In genomic region chr17:15705303-15706284, GRCm38 (mm10) we compare ENCODE assay signal across 8 mouse cellular contexts. TPM values are rescaled to one million over a fixed set of nuclear protein-coding genes. Genes with fewer than 3 reads are reported as not detected.
DNase-seq lines count a peak whose midpoint lies in the region; ATAC-seq lines count a peak whose summit lies in the region.

No protein-coding gene starts in this region.

- H3K36me3 ChIP-seq in embryonic facial prominence, embryonic 14.5 days (ENCODE audit: control insufficient read depth, insufficient read depth, low read length) = peaks cover 21% of the 10 kb centered on the region
- H3K36me3 ChIP-seq in heart, embryonic 10.5 days = peaks cover 19% of the 10 kb centered on the region
- peaks cover 18% of the 10 kb centered on the region for H3K36me3 ChIP-seq in kidney, embryonic 14.5 days (ENCODE audit: control insufficient read depth, insufficient read depth, low read length)
- peaks cover 25% of the 10 kb centered on the region for H3K36me3 ChIP-seq in liver, embryonic 13.5 days
- peaks cover 11% of the 10 kb centered on the region for H3K36me3 ChIP-seq in stomach, embryonic 14.5 days (ENCODE audit: control insufficient read depth, insufficient read depth, low read length)

- peak overlapping the region; percentile 94 for H3K27ac ChIP-seq in embryonic facial prominence, embryonic 14.5 days (replicated peaks; ENCODE audit: low read depth, low read length)
- peak overlapping the region; percentile 98 for H3K27ac ChIP-seq in heart, embryonic 10.5 days
- H3K27ac ChIP-seq in kidney, embryonic 14.5 days (ENCODE audit: low read depth, low read length) = peak overlapping the region; percentile 83
- peak overlapping the region; percentile 96 for H3K27ac ChIP-seq in liver, embryonic 13.5 days
- peak overlapping the region; percentile 91 for H3K27ac ChIP-seq in stomach, embryonic 14.5 days (ENCODE audit: low read length)

- no peaks in the 10 kb centered on the region for H3K27me3 ChIP-seq in embryonic facial prominence, embryonic 14.5 days (replicated peaks; ENCODE audit: control insufficient read depth, insufficient read depth, low read length)
- H3K27me3 ChIP-seq in heart, embryonic 10.5 days (ENCODE audit: insufficient read depth, poor library complexity, severe bottlenecking) = no peaks in the 10 kb centered on the region
- H3K27me3 ChIP-seq in kidney, embryonic 14.5 days (ENCODE audit: control insufficient read depth, insufficient read depth, low read length) = no peaks in the 10 kb centered on the region
- H3K27me3 ChIP-seq in liver, embryonic 13.5 days = no peaks in the 10 kb centered on the region
- H3K27me3 ChIP-seq in stomach, embryonic 14.5 days (ENCODE audit: control insufficient read depth, insufficient read depth, low read length) = no peaks in the 10 kb centered on the region

- H3K4me1 ChIP-seq in embryonic facial prominence, embryonic 14.5 days (ENCODE audit: control insufficient read depth, insufficient read depth, low read length) = peaks cover 10% of the 10 kb centered on the region
- peaks cover 4% of the 10 kb centered on the region; the same call in 1 of the 2 replicates for H3K4me1 ChIP-seq in heart, embryonic 10.5 days
- H3K4me1 ChIP-seq in kidney, embryonic 14.5 days (ENCODE audit: control insufficient read depth, insufficient read depth, low read length) = peaks cover 7% of the 10 kb centered on the region; the same call in 1 of the 2 replicates
- peaks cover 37% of the 10 kb centered on the region for H3K4me1 ChIP-seq in liver, embryonic 13.5 days (replicated peaks)
- H3K4me1 ChIP-seq in stomach, embryonic 14.5 days (ENCODE audit: control insufficient read depth, insufficient read depth, low read length) = peaks cover 5% of the 10 kb centered on the region; the same call in 1 of the 2 replicates

- peak overlapping the region; percentile 82 for H3K4me2 ChIP-seq in embryonic facial prominence, embryonic 14.5 days (ENCODE audit: low read depth, low read length)
- peak overlapping the region; percentile 52 for H3K4me2 ChIP-seq in kidney, embryonic 14.5 days (replicated peaks; ENCODE audit: low read depth, low read length)
- peak overlapping the region; percentile 83 for H3K4me2 ChIP-seq in liver, embryonic 13.5 days
- peak overlapping the region; percentile 77 for H3K4me2 ChIP-seq in stomach, embryonic 14.5 days (replicated peaks; ENCODE audit: low read depth, low read length)

- peak overlapping the region; percentile 96 for H3K9ac ChIP-seq in embryonic facial prominence, embryonic 14.5 days (ENCODE audit: low read depth, low read length)
- H3K9ac ChIP-seq in kidney, embryonic 14.5 days (ENCODE audit: low read depth, low read length) = peak overlapping the region; percentile 80
- peak overlapping the region; percentile 97 for H3K9ac ChIP-seq in liver, embryonic 13.5 days
- peak overlapping the region; percentile 83 for H3K9ac ChIP-seq in stomach, embryonic 14.5 days (replicated peaks; ENCODE audit: low read depth, low read length)

- peak; percentile 62 for ATAC-seq in embryonic facial prominence, embryonic 14.5 days (ENCODE audit: low read depth)
- peak; percentile 65 for ATAC-seq in kidney, embryonic 14.5 days (ENCODE audit: low FRiP score, low TSS enrichment)
- ATAC-seq in liver, embryonic 13.5 days (ENCODE audit: low read depth) = peak; percentile 39
- peak; percentile 57 for ATAC-seq in stomach, embryonic 14.5 days (ENCODE audit: insufficient number of reproducible peaks, insufficient read depth, low FRiP score, low read depth)

- peak; percentile 72 for DNase-seq in A20 (ENCODE audit: low read depth, low spot score)
- DNase-seq in adrenal gland, postnatal 25 days = peak; percentile 43
- peak; percentile 58 for DNase-seq in embryonic facial prominence, embryonic 14.5 days (ENCODE audit: low spot score)
- peak; percentile 79 for DNase-seq in heart, embryonic 10.5 days (ENCODE audit: low spot score)
- DNase-seq in liver, embryonic 13.5 days = peak; percentile 35
- DNase-seq in natural killer cell, adult 2 months (ENCODE audit: low spot score in 2 of 2) = peak; percentile 46 to 62

- under 1% methylated on average over 42 of the region's 89 CpGs for WGBS in embryonic facial prominence, embryonic 14.5 days
- 2% methylated on average over 88 of the region's 89 CpGs for WGBS in heart, embryonic 10.5 days
- WGBS in kidney, embryonic 14.5 days = under 1% methylated on average over 47 of the region's 89 CpGs
- under 1% methylated on average over 84 of the region's 89 CpGs for WGBS in liver, embryonic 13.5 days (ENCODE audit: insufficient replicate concordance)
- WGBS in stomach, embryonic 14.5 days = 1% methylated on average over 74 of the region's 89 CpGs

- H3K4me3 ChIP-seq in embryonic facial prominence, embryonic 14.5 days (ENCODE audit: low read depth, low read length) = peak overlapping the region; percentile 90
- peak overlapping the region; percentile 93 for H3K4me3 ChIP-seq in heart, embryonic 10.5 days
- peak overlapping the region; percentile 95 for H3K4me3 ChIP-seq in kidney, embryonic 14.5 days (ENCODE audit: low read length)
- peak overlapping the region; percentile 94 for H3K4me3 ChIP-seq in liver, embryonic 13.5 days (replicated peaks)
- H3K4me3 ChIP-seq in stomach, embryonic 14.5 days (ENCODE audit: low read depth, low read length) = peak overlapping the region; percentile 88

- H3K9me3 ChIP-seq in embryonic facial prominence, embryonic 14.5 days (ENCODE audit: control insufficient read depth, low read length) = no peaks in the 10 kb centered on the region
- H3K9me3 ChIP-seq in heart, embryonic 10.5 days = no peaks in the 10 kb centered on the region
- H3K9me3 ChIP-seq in kidney, embryonic 14.5 days (ENCODE audit: control insufficient read depth, low read length) = no peaks in the 10 kb centered on the region
- no peaks in the 10 kb centered on the region for H3K9me3 ChIP-seq in liver, embryonic 13.5 days (replicated peaks)
- no peaks in the 10 kb centered on the region for H3K9me3 ChIP-seq in stomach, embryonic 14.5 days (ENCODE audit: control insufficient read depth, low read depth, low read length)

RNA-seq across cellular contexts. Expression of gene Chd1, which starts 0.8 kb away (rescaled TPM):
- total RNA-seq in adrenal gland, postnatal 25 days (2021) = 32.0 and 46.7 TPM in 2 replicates
- polyA plus RNA-seq in embryonic facial prominence, embryonic 14.5 days (2014; fragmentation: Nextera tagmentation; extraction: Ambion mirVana) = 26.3 and 27.7 TPM in 2 replicates
- 18.3 and 33.0 TPM in 2 replicates for polyA plus RNA-seq in heart, embryonic 10.5 days (2016; fragmentation: Nextera tagmentation; extraction: Ambion mirVana)
- polyA plus RNA-seq in kidney, embryonic 14.5 days (2014; fragmentation: Nextera tagmentation; extraction: Ambion mirVana) = 40.5 and 49.4 TPM in 2 replicates
- 16.8 and 20.5 TPM in 2 replicates for polyA plus RNA-seq in liver, embryonic 13.5 days (2015; fragmentation: Nextera tagmentation; extraction: Ambion mirVana)
- polyA plus RNA-seq in stomach, embryonic 14.5 days (2014; fragmentation: Nextera tagmentation; extraction: Ambion mirVana) = 35.7 and 39.5 TPM in 2 replicates

Comparison
In these comparisons a context has a peak if more than half of its experiments do, and no peak if none do; other contexts are left out.
1. Peak in every context shown above with its lines: DNase-seq, ATAC-seq, H3K4me3 ChIP-seq and H3K27ac ChIP-seq.